Comparison of ENCODE assay signal across 8 mouse cellular contexts in genomic region chr1:184034741-184035181, GRCm38 (mm10). TPM values are rescaled to one million over a fixed set of nuclear protein-coding genes. Genes with fewer than 3 reads are reported as not detected.
DNase-seq lines count a peak whose midpoint lies in the region; ATAC-seq and TF ChIP-seq lines count a peak whose summit lies in the region.

No protein-coding gene starts in this region.

- no peaks in the 10 kb centered on the region for H3K27me3 ChIP-seq in lung, embryonic 14.5 days (ENCODE audit: insufficient read depth, low read length)
- peaks cover 32% of the 10 kb centered on the region for H3K27me3 ChIP-seq in embryonic facial prominence, embryonic 10.5 days (replicated peaks; ENCODE audit: low read depth, poor library complexity, severe bottlenecking)
- 0 out of 2 replicates have a peak, but pooled peaks cover 6% of the 10 kb centered on the region for H3K27me3 ChIP-seq in hindbrain, embryonic 15.5 days
- no peaks in the 10 kb centered on the region for H3K27me3 ChIP-seq in limb, embryonic 15.5 days
- no peaks in the 10 kb centered on the region for H3K27me3 ChIP-seq in neural tube, embryonic 13.5 days

- WGBS in lung, embryonic 14.5 days, result 0% methylated on average over 12 of the region's 12 CpGs
- WGBS in embryonic facial prominence, embryonic 10.5 days, result under 1% methylated on average over 12 of the region's 12 CpGs
- under 1% methylated on average over 12 of the region's 12 CpGs for WGBS in hindbrain, embryonic 15.5 days
- WGBS in limb, embryonic 15.5 days, result under 1% methylated on average over 12 of the region's 12 CpGs
- WGBS in neural tube, embryonic 13.5 days, result under 1% methylated on average over 12 of the region's 12 CpGs

- DNase-seq in lung, embryonic 14.5 days, result peak; percentile 57
- no peak for DNase-seq in lung, adult 18-20 months
- DNase-seq in embryonic facial prominence, embryonic 10.5 days (ENCODE audit: low spot score), result peak; percentile 52

- peak overlapping the region; percentile 71 for H3K4me3 ChIP-seq in lung, embryonic 14.5 days (ENCODE audit: low read depth, low read length)
- H3K4me3 ChIP-seq in embryonic facial prominence, embryonic 10.5 days, result peak overlapping the region; percentile 86
- peak overlapping the region; percentile 66 for H3K4me3 ChIP-seq in hindbrain, embryonic 15.5 days
- H3K4me3 ChIP-seq in limb, embryonic 15.5 days, result peak overlapping the region; percentile 61
- peak overlapping the region; percentile 70 for H3K4me3 ChIP-seq in neural tube, embryonic 13.5 days

- peaks cover 4% of the 10 kb centered on the region; the same call in 1 of the 2 replicates for H3K4me1 ChIP-seq in lung, embryonic 14.5 days (ENCODE audit: insufficient read depth)
- H3K4me1 ChIP-seq in embryonic facial prominence, embryonic 10.5 days, result peaks cover 30% of the 10 kb centered on the region
- peaks cover 37% of the 10 kb centered on the region for H3K4me1 ChIP-seq in hindbrain, embryonic 15.5 days (replicated peaks)
- H3K4me1 ChIP-seq in limb, embryonic 15.5 days, result peaks cover 21% of the 10 kb centered on the region
- peaks cover 43% of the 10 kb centered on the region for H3K4me1 ChIP-seq in neural tube, embryonic 13.5 days (replicated peaks)

- H3K4me2 ChIP-seq in lung, embryonic 14.5 days, result peak overlapping the region; percentile 92
- H3K4me2 ChIP-seq in hindbrain, embryonic 15.5 days, result peak overlapping the region; percentile 99
- peak overlapping the region; percentile 77 for H3K4me2 ChIP-seq in limb, embryonic 15.5 days
- H3K4me2 ChIP-seq in neural tube, embryonic 13.5 days, result peak overlapping the region; percentile 84

- peak overlapping the region; percentile 51 for H3K9ac ChIP-seq in lung, embryonic 14.5 days
- H3K9ac ChIP-seq in hindbrain, embryonic 15.5 days, result peak overlapping the region; percentile 54
- H3K9ac ChIP-seq in limb, embryonic 15.5 days, result peak overlapping the region; percentile 39
- H3K9ac ChIP-seq in neural tube, embryonic 13.5 days, result peak overlapping the region; percentile 74

- no peak for TF ChIP-seq CTCF in lung, embryonic 14.5 days (IDR thresholded peaks at IDR 0.05; ENCODE audit: low read depth)

- peaks cover 4% of the 10 kb centered on the region; the same call in 1 of the 2 replicates for H3K36me3 ChIP-seq in lung, embryonic 14.5 days (ENCODE audit: insufficient read depth)
- peaks cover 4% of the 10 kb centered on the region; the same call in 1 of the 2 replicates for H3K36me3 ChIP-seq in embryonic facial prominence, embryonic 10.5 days (replicated peaks)
- H3K36me3 ChIP-seq in hindbrain, embryonic 15.5 days, result no peaks in the 10 kb centered on the region
- H3K36me3 ChIP-seq in limb, embryonic 15.5 days, result 0 out of 2 replicates have a peak, but pooled peaks cover 8% of the 10 kb centered on the region
- H3K36me3 ChIP-seq in neural tube, embryonic 13.5 days, result no peaks in the 10 kb centered on the region

- ATAC-seq in lung, embryonic 14.5 days (ENCODE audit: insufficient read depth), result no peak
- ATAC-seq in activated CD4-positive, CD25-positive, alpha-beta regulatory T cell, adult 4 months, result peak; percentile 1
- ATAC-seq in hindbrain, embryonic 15.5 days (ENCODE audit: low FRiP score, low read depth), result no peak
- no peak for ATAC-seq in limb, embryonic 15.5 days (ENCODE audit: insufficient number of reproducible peaks, low FRiP score, low TSS enrichment, low read depth)
- peak; percentile 5; the same call in 1 of the 2 replicates for ATAC-seq in neural tube, embryonic 13.5 days (ENCODE audit: low read depth)
- no peak for ATAC-seq in erythroid progenitor cell, adult 5-6 weeks (replicated peaks; ENCODE audit: low FRiP score, poor library complexity, severe bottlenecking)

- peak overlapping the region; percentile 63 for H3K27ac ChIP-seq in lung, embryonic 14.5 days (ENCODE audit: low read depth)
- H3K27ac ChIP-seq in embryonic facial prominence, embryonic 10.5 days (replicated peaks), result peak overlapping the region; percentile 96
- peak overlapping the region; percentile 62 for H3K27ac ChIP-seq in hindbrain, embryonic 15.5 days (replicated peaks)
- peak overlapping the region; percentile 75 for H3K27ac ChIP-seq in limb, embryonic 15.5 days
- H3K27ac ChIP-seq in neural tube, embryonic 13.5 days (replicated peaks), result peak overlapping the region; percentile 97

- H3K9me3 ChIP-seq in lung, embryonic 14.5 days (ENCODE audit: low read depth, low read length), result no peaks in the 10 kb centered on the region
- no peaks in the 10 kb centered on the region for H3K9me3 ChIP-seq in embryonic facial prominence, embryonic 10.5 days
- H3K9me3 ChIP-seq in hindbrain, embryonic 15.5 days, result no peaks in the 10 kb centered on the region
- no peaks in the 10 kb centered on the region for H3K9me3 ChIP-seq in limb, embryonic 15.5 days
- H3K9me3 ChIP-seq in neural tube, embryonic 13.5 days, result no peaks in the 10 kb centered on the region

RNA-seq across cellular contexts. Expression of gene 1700056E22Rik, which starts 0.7 kb away (rescaled TPM):
- polyA plus RNA-seq in lung, embryonic 14.5 days (2014; fragmentation: Nextera tagmentation; extraction: Ambion mirVana), result 0.83 and 1.1 TPM in 2 replicates
- polyA plus RNA-seq in activated CD4-positive, CD25-positive, alpha-beta regulatory T cell, adult 4 months (2017; shearing (Covaris generic)), result 1 to 10 TPM in 1 of 2 experiments, under 1 TPM in 1; 0.90 to 2.0 TPM
- polyA plus RNA-seq in embryonic facial prominence, embryonic 10.5 days (2016; fragmentation: Nextera tagmentation; extraction: Ambion mirVana), result 0.58 and 1.1 TPM in 2 replicates
- 0.67 and 0.73 TPM in 2 replicates for polyA plus RNA-seq in hindbrain, embryonic 15.5 days (2015; fragmentation: Nextera tagmentation; extraction: Ambion mirVana)
- polyA plus RNA-seq in limb, embryonic 15.5 days (2015; fragmentation: Nextera tagmentation; extraction: Ambion mirVana), result 1.2 and 1.6 TPM in 2 replicates
- 0.76 and 0.89 TPM in 2 replicates for polyA plus RNA-seq in neural tube, embryonic 13.5 days (2015; fragmentation: Nextera tagmentation; extraction: Ambion mirVana)
- total RNA-seq in erythroid progenitor cell, adult 5-6 weeks (2015; ENCODE audit: low replicate concordance), result 1.1 TPM in 1 of 2 replicates, not detected in the other
- 0.64 and 0.68 TPM in 2 replicates for total RNA-seq in erythroid progenitor cell, adult 5-6 weeks (2017; ENCODE audit: low replicate concordance)

RNA-seq across cellular contexts. Expression of gene Dusp10, which starts 21.7 kb away (rescaled TPM):
- polyA plus RNA-seq in lung, embryonic 14.5 days (2014; fragmentation: Nextera tagmentation; extraction: Ambion mirVana), result 7.0 and 7.5 TPM in 2 replicates
- polyA plus RNA-seq in activated CD4-positive, CD25-positive, alpha-beta regulatory T cell, adult 4 months (2017; shearing (Covaris generic)), result 10 to 100 TPM; 17.2 to 18.2 TPM
- 3.0 and 3.1 TPM in 2 replicates for polyA plus RNA-seq in embryonic facial prominence, embryonic 10.5 days (2016; fragmentation: Nextera tagmentation; extraction: Ambion mirVana)
- 5.0 and 5.3 TPM in 2 replicates for polyA plus RNA-seq in hindbrain, embryonic 15.5 days (2015; fragmentation: Nextera tagmentation; extraction: Ambion mirVana)
- polyA plus RNA-seq in limb, embryonic 15.5 days (2015; fragmentation: Nextera tagmentation; extraction: Ambion mirVana), result 17.2 and 20.4 TPM in 2 replicates
- polyA plus RNA-seq in neural tube, embryonic 13.5 days (2015; fragmentation: Nextera tagmentation; extraction: Ambion mirVana), result 6.7 and 6.8 TPM in 2 replicates
- total RNA-seq in erythroid progenitor cell, adult 5-6 weeks (2015; ENCODE audit: low replicate concordance), result 3.6 and 7.1 TPM in 2 replicates
- total RNA-seq in erythroid progenitor cell, adult 5-6 weeks (2017; ENCODE audit: low replicate concordance), result 1.5 and 3.1 TPM in 2 replicates

Comparison
In these comparisons a context has a peak if more than half of its experiments do, and no peak if none do; other contexts are left out.
1. DNase-seq: peak in lung, embryonic 14.5 days (single experiment) and embryonic facial prominence, embryonic 10.5 days (single experiment); none in lung, adult 18-20 months (0 of 2).
2. ATAC-seq: peak in activated CD4-positive, CD25-positive, alpha-beta regulatory T cell, adult 4 months (single experiment) and neural tube, embryonic 13.5 days (single experiment); none in lung, embryonic 14.5 days (single experiment), hindbrain, embryonic 15.5 days (single experiment), limb, embryonic 15.5 days (single experiment) and erythroid progenitor cell, adult 5-6 weeks (single experiment).
3. Peak in every context shown above with its lines, with median percentiles within 50 percentile points of each other: H3K27ac ChIP-seq, H3K4me2 ChIP-seq, H3K4me3 ChIP-seq and H3K9ac ChIP-seq.